Mouse (Mus musculus): ENCODE results near the gene Aff3.

The Aff3 gene

GRCm38 (mm10) chr1:38496886-38497528 is 167.7 kb downstream of the Aff3 start:
- DNase-seq (ENCODE audit: low spot score in 2 of 2), result no peak

- no peak for DNase-seq (ENCODE audit: low spot score in 2 of 2)
These were observed 169.5 kb downstream of the Aff3 start for GRCm38 (mm10) chr1:38495284-38495683.

- DNase-seq (ENCODE audit: low spot score in 2 of 2), result no peak
These were observed 175.0 kb downstream of the Aff3 start for GRCm38 (mm10) chr1:38489733-38490132.

GRCm38 (mm10) chr1:38488667-38489210 is 176.0 kb downstream of the Aff3 start:
- no peak for DNase-seq (ENCODE audit: low spot score in 2 of 2)

GRCm38 (mm10) chr1:38487884-38488283 is 176.9 kb downstream of the Aff3 start:
- DNase-seq (ENCODE audit: low spot score in 2 of 2), result no peak

DNA sequence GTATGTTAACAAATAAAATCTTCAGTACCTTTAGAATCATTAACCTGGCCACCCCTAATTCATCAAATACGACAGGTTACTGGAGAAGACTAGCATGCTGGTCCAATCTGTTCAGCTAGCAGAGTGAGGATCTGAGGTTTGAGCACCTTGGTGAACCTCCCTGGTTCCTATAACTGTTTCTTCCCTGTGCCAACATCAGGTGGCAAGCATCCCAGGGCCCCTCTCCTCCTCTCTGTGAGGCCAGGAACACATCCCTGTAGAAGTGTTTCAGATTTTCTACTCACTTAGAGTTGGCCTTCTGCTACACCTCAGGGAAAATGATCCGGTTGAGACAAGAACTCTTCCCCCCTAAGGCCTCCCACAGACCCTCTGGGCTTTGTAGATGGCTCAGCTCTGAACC is 181.6 kb downstream of the Aff3 start:
- no peak for DNase-seq (ENCODE audit: low spot score in 2 of 2)

DNA sequence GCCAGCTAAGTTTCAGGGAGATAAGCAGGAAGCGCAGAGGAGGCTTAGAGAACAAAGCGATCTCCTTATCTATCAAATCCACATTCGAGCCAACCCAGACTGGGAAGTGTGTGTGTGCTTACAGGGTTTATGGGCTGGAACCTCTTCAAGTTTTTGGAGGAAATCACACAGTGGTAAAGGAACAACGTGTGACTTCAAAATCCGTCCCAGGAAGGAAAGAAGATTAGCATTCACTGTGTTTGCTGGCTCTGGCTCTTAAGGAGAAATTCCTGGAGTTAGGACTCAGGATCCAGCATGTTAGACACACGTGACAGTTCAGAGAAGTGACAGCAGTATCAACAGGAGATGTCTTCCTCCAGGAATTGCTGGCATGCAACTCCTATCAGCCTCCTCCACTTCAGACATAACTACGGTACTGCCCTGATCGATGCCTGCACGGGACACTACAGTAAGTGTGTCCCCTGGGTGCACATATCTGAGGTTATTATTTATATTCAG is 186.5 kb downstream of the Aff3 start:
- DNase-seq (ENCODE audit: low spot score in 2 of 2), result no peak

DNA sequence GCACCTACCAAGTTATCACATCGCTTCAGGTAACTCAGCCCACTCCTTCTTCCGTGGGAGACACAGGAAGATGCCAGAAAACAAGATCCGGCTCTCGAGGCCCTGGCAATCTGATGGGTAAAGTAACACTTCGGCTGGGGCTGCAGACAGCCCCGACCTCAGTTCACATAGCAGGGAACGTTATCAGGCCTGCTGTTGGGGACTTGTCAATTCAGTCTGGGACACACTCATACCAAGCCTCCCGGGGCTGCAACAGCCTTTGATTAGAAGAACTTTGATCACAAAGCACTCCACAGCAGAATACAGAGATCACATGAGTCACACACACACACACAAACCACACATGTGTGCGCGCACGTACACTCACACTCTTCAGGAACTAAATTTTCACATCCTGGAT is 193.9 kb downstream of the Aff3 start:
- no peak for DNase-seq (ENCODE audit: low spot score in 2 of 2)

- DNase-seq (ENCODE audit: low spot score in 2 of 2), result no peak
These were observed 194.6 kb downstream of the Aff3 start for GRCm38 (mm10) chr1:38470166-38470565.

- no peak for DNase-seq (ENCODE audit: low spot score in 2 of 2)
These were observed 197.3 kb downstream of the Aff3 start for GRCm38 (mm10) chr1:38467305-38468083.

- DNase-seq (ENCODE audit: low spot score in 2 of 2), result no peak
These were observed 208.0 kb downstream of the Aff3 start for GRCm38 (mm10) chr1:38456719-38457269.

DNA sequence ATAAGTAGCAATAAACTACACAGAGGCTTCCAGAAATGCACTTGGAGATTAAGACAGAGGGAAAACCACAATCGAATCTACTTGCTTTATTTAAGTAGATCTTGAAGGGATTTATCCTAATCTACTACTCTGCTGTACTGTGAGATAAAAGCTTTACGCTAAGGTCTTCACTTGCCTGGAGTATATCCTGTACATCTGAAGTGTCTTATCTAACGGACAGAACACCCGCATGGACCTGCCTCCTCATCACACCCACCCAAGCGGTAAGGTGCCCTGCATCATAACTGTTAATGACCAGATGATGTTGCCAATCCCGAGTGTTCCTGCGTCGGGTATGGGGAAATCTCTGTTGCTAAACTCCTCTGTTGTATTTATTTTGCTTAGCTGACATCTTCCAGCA is 209.8 kb downstream of the Aff3 start:
- DNase-seq (ENCODE audit: low spot score in 2 of 2), result no peak

DNA sequence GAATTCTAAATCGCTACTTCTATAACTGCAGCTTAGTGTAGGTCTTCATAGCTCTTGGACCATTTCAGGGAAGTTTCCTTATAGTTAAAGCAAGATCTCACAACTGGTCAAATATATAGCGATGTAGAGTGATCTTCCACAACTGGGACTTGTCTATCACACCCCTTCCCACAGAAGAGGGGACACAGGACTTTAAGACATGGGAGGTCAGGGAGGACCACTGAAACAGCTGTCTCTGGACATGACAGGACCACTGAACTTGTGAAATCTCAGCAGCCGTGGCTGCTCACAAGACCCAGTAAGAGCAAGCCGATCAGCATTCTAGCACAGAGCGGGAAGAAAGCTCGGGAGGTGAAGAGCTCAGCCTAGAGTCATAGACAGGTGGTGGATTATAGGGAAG is 213.4 kb downstream of the Aff3 start:
- DNase-seq (ENCODE audit: low spot score in 2 of 2), result no peak

GRCm38 (mm10) chr1:38450677-38451076 is 214.1 kb downstream of the Aff3 start:
- DNase-seq (ENCODE audit: low spot score in 2 of 2), result peak; percentile 54 to 59

DNA sequence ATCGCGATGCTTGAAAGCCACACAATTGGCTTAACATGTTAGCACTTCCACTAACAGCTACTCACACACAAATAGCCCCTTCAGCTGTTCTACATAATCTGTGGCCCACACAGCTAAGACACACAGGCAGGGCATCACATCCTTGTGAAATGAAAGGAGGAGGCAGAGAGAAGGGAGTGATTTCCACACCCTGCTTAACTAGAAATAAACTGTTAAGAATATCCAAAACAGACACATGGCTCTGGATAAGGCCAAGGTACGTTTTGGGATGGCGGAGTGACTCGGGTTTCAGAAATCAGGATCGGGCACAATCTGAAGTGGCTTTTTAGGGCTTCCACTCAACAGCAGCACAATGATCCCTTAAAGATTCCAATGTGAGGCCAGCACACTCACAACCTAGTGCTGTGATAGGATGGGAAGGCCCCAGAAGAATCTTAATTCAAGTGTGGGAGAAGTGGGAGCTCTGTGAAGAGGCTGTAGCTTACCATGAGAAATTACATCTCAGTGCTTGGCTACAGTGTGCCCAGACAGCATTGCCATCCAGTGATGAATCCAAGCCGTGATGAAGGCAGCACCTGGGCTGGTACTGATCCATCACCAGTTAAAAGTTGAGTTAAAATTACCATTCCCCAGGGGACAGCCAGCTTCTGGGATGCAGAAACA is 214.8 kb downstream of the Aff3 start:
- peak in 1 of 2 experiments; percentile 9 for DNase-seq (ENCODE audit: low spot score in 2 of 2)

- peak in 1 of 2 experiments; percentile 28 for DNase-seq (ENCODE audit: low spot score in 2 of 2)
These were observed 215.9 kb downstream of the Aff3 start for GRCm38 (mm10) chr1:38448854-38449253.

DNA sequence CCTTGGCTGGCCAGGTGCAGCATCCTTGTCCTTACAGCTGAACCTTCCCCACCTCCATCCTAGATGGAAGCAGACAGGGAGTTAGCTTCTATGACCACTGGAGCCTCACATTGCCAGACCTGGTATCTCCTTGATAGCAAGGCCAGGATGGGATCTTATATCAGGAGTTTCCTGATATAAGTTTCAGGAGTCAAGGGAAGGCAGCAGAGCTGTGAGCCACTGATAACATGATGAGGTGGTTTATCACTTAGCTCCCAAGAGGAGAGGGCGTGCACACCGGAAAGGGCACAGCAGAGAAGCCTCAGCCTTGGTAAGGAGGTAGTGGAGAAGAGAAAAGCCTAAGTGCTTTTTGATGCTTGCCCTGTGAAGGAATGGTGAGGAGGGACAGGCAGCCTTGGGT is 217.2 kb downstream of the Aff3 start:
- DNase-seq (ENCODE audit: low spot score in 2 of 2), result no peak

DNA sequence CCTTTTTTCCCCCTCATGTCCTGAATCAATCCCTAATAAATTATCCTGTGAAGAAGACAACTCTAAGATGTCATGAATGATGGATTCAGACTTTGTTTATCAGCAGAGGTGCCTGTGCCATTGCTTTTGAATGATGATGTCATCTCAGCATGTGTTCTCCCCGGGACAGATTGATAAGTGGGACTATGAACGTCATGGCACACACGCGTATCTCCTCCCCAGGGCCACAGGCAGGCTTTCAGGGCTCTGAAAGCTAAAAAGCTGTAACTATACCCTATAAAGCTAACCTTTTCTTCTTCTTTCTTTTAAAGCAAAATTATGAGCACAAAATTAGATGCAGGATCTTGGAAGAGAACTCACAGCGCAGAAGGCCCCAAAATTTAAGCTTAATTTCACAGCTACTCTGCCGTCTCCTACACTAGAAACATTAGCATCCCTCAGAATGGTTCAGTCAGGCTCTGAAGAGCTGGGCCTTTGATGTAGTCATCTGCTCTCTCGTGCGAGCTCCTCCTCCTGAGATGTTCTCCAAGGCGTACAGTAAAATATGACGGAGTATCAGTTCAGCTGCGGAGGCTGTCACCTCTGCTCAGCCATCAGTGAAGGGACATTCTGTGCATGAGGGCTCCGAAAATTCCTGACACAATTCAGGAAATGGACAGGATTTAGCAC is 218.5 kb downstream of the Aff3 start:
- peak in 1 of 2 experiments; percentile 10 for DNase-seq (ENCODE audit: low spot score in 2 of 2)

- DNase-seq (ENCODE audit: low spot score in 2 of 2), result no peak
These were observed 221.9 kb downstream of the Aff3 start for GRCm38 (mm10) chr1:38442887-38443286.

DNA sequence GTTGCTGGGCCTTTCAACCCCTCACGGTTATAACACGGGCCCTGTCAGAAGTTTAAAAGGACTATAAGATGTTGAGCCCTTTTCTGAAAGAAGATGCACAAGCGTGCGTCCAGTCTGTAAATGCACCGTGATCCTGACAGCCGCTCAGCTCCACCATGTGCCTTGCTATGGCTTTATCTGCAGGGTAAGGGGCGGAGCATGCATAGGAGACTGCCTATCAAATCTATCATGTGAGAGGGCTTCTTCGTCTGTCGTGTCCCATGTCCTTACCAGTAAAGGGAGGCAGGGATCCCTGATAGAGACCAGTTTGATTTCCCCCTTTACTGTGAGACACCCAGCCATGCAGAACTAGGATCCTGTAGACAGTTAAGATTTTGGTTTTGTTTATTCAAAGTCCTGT is 222.3 kb downstream of the Aff3 start:
- no peak for DNase-seq (ENCODE audit: low spot score in 2 of 2)

DNA sequence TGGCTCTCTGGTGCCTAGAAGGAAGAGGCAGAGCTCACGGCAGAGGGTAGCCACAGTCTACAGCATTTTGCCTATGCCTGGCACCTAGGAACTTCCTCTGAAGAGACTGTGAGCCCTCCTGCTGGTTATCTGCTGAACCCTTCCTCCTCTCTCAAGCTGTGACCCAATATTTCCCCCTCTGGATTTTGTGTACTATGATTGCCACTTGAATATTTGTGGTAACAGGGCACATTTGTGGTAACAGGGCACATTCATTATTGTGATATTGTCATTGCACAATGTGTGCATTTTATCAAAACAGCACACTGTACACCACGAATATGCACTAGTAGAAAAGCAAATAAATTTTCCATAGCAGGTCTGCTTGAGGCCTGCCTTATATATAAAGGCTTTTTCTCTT is 223.0 kb downstream of the Aff3 start:
- DNase-seq (ENCODE audit: low spot score in 2 of 2), result no peak

GRCm38 (mm10) chr1:38440471-38440815 is 224.3 kb downstream of the Aff3 start:
- no peak for DNase-seq (ENCODE audit: low spot score in 2 of 2)
